Mouse (Mus musculus): ENCODE measurements at regions not wholly inside any gene's neighbourhood (a gene's known extent, or its start where the extent isn't known, plus 50 kb on each side); places are given as distances from the start of the nearest gene placed in this dataset.
A peak's percentile ranks its signal among the peaks of the same experiment; 100 is the strongest.

DNA sequence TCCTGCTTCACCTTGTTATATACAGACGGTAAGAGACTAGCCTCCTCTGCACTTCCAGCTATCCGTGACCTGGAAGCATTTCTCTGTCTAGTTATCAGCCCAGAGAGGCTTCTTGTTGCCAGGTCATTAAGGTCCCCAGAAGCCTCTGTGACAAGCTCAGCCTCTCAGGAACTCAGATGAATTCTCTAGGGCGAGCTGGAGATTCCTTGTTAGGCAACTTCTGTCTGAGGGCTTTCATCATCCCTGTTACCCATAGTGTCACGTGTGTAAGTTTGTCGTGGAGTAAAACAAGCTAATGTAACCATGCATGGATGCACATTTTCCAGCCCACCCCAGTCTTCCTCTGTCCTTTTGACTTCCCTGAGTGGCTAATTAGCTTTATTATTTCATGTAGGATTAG lies 126.3 kb upstream of the Ednra start:
- DNase-seq, result no peak

GRCm38 (mm10) chr8:77870264-77870663 lies 146.0 kb upstream of the Ednra start:
- no peak for DNase-seq

DNA sequence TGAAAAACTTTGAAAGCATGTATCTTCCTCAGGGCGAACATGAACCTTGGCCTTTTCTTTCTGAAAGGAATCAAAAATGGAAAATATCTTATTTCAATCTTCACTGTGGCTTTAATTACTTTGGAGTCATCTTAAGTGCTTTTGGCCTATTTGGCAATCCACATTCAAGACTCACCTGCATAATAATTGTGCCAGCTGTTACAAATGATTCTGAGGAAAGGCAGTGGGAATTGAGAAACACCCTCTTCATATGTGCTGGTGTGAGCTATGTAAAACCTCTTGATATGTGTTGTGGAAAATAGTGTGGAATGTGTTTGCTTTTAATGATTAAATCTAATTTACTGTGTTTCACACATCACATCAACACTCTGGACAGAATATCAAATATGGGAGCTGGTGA lies 148.5 kb upstream of the Ednra start:
- no peak for DNase-seq

DNA sequence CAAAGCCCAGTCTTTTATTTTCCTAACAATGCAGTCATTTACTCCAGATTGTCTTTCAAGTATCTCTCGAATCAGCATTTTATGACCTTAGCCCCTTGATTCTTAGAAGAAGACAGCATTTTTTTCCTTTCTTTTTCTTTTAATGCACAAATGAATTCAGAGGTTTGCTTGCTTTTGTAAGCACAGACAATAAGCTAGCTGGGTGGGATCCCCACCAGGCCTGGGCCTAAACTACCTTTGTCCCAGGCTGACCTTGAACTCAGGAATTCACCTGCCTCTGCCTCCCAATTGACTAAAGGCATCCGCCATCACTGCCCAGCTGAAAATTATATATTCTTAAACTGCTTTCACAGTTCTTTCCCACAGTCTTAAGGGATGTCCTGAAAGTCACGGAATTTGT lies 195.5 kb upstream of the Ednra start:
- no peak for DNase-seq

DNA sequence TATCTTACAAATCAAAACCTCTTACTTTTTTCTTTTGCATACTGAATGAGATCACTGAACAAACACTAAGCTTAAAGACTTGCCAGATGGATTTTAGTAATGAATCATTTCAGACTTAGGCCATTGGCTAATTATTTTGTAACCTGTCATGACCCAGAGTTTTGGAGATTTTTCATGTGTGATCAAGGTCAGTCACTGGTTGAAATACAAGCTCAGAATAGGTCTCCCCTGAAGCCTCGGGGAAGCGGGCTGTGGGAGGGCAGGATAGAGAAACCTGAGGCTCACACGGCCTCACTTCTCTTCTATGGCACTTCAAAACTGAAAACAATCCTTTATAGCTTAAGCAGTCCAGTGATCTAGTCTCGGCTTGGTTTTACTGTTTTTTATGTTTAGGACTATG lies 197.6 kb upstream of the Ednra start:
- DNase-seq, result no peak

DNA sequence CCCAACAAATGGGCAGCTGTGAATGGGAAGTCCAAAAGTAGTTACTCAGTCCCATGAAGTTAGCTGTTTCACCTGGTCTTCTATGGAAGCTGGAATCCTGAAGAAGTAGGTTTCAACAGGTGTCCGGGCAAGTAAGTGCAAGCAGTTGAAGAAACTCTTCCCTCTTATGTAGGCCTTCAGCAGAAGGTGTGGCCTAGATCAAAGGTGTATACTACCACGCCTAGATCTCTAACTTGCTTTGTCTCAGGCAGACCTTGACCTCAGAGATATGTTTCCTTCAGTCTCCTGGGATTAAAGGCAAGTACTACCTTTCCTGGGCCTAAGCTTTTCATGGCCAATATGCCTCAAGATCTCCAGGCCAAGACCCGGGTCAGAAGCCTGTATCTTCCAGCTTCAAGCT lies 223.4 kb upstream of the Ednra start:
- no peak for DNase-seq

- DNase-seq, result no peak
Measured at GRCm38 (mm10) chr8:77949640-77950039, 225.4 kb upstream of the Ednra start.

GRCm38 (mm10) chr8:77958814-77959372 lies 234.6 kb upstream of the Ednra start:
- DNase-seq, result no peak

GRCm38 (mm10) chr8:77963102-77963698 lies 238.9 kb upstream of the Ednra start:
- no peak for DNase-seq

DNA sequence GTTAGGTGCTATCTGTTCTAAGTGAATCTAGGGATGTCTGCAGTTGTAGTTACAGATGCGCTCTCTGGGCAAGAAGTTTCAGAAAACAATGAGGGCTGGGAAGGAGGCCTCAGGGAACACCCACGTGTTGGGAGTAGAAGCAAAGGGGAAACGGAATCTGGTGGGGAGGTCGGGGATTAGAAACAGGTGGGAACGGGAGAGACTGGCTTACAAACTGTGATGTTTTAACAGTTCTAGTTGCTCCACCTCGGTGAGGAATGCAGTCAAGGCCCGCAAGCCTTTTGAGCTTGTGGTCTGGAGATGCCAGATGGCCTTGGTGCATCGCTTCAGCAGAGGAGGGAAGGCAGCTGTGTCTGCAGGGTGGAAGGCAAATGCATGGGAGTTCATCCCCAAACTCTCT lies 242.7 kb upstream of the Ttc29 start:
- no peak for DNase-seq

DNA sequence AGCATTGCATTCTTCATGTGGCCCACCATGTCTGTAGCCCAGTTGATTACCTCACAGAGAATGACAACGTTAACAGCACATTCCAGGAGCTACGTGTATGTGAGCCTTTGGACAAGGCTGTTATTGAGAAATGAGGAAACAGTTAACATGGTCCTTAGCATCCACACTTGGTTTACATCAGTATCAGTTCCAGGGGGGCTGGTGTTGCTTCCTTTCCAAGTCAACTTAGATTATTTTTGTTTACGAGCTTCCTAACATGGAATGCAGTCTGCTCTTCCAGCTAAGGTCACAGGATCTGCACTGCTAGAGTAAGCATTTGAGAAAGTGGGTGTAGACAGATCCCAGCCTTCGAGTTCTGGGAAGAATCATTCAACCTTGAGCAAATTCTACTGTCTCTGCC lies 239.4 kb upstream of the Ttc29 start:
- peak in 1 of 2 experiments; percentile 3 for DNase-seq

DNA sequence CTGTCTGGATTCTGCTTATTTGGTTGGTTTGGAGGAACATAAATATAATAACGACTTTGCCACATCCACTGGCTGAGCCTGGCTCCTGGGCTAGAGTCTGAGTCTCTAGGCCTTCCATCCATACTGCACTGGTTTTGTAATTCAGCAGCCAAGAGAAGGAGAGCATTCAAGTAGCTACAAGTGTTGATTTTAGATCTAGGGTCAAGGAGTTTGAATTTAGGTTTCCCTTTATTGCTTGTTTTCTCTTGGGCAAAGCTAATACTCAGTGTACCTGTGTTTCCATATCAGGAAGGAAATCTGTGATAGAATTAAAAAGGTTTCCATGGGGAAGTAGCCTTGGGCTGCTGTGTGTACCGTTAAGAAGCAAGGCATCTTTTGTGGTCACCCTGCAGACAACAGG lies 234.0 kb upstream of the Ttc29 start:
- no peak for DNase-seq

DNA sequence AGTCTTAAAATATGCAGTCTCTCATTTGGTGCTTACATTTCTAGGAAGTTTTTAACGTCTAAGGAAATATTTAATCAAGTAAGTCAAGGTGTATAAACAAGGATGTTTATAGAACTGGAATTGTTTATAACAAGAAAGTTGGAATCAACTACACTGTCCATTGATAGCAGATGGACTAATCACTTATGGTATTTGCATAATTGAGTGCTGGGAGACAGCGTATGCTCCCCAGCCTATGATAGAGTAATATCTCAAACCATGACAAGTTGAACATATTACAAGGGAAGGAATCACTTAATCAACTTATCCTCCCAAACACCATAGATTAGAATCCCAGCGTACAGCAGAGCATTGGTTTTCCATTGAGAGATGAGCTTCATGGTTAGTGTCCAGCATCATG lies 232.4 kb upstream of the Ttc29 start:
- DNase-seq, result no peak

GRCm38 (mm10) chr8:77982031-77982430 lies 231.1 kb upstream of the Ttc29 start:
- no peak for DNase-seq

GRCm38 (mm10) chr8:77983476-77983875 lies 229.6 kb upstream of the Ttc29 start:
- no peak for DNase-seq

DNA sequence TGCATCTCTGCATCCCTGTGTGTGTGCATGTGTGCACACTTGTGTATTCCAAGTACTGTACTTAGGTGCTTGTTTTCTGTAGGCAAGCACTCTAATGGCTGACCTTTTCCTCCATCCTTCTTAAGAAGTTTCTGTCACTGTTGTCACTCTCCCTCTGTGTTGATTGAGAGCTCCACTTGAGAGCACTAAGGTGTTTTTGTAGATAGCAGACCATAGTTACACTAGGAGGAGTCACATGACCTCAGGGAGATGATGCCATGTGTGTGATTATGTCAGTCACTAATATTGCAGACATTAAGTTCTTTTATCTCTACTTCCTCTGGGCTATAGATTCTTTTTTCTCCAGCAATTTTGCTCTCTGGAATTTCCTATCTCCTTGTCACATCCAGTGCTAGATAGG lies 225.9 kb upstream of the Ttc29 start:
- no peak for DNase-seq

GRCm38 (mm10) chr8:77988291-77989056 lies 224.6 kb upstream of the Ttc29 start:
- peak in 1 of 2 experiments; percentile 8 for DNase-seq

DNA sequence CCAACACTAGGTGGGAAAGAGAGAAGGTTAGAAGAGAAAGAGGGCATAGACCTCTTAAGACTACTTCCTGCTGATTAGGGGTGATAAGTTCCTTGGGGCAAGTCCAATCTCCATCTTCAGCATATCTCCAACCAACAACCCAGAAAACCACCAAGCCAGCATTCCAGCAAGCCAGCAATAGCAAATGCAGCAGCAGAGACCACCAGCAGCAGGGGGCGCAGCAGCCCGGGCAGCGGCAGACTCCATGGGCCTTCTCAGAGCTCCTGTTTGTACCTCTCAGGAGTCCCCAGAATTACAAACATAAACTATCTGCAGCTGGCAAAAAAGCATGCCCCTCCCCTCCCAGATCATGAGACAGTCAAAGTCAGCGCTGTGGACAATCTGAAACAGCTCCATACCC lies 222.0 kb upstream of the Ttc29 start:
- no peak for DNase-seq

GRCm38 (mm10) chr8:78000303-78000702 lies 212.8 kb upstream of the Ttc29 start:
- DNase-seq, result no peak

DNA sequence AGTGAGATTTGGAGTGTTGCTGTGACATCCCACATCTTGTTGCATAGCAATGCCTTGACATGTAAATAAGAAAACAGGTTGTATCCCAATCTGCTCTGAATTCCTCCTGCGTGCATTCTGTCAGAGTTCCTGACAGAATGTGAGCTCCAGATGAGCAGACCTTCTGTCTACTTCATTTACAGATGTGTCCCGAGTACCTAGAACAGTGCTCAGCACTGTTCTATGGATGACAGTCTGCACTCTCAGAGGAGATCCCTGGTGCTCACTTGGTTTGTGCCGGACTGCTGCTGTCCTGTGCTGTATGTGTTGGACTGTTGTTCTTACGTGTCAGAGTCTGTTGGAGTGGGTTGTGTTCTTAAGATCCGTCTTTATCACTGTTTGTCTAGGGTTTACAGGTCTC lies 211.4 kb upstream of the Ttc29 start:
- DNase-seq, result no peak

DNA sequence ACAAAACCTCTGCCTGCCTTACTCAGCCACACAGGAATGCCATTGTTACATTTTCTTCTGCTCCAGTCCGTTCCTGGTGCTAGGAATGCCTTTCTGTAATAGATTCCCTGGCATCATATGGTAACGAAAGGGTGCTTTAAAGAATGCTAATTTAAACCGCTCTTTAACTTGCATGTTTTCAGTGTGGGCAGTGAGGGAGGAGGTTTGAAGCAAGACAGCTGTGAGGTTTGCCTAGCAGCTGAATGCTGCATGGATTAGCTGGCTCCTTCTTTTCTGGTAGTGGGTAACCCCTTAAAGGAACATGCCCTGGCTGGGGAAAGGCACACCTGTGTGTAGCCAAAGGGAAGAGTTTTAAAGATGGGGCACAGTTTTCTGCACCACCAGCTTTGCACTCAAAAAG lies 211.0 kb upstream of the Ttc29 start:
- no peak for DNase-seq

- DNase-seq, result peak; percentile 26 to 59
Measured at GRCm38 (mm10) chr8:78003888-78004543, 209.1 kb upstream of the Ttc29 start.

DNA sequence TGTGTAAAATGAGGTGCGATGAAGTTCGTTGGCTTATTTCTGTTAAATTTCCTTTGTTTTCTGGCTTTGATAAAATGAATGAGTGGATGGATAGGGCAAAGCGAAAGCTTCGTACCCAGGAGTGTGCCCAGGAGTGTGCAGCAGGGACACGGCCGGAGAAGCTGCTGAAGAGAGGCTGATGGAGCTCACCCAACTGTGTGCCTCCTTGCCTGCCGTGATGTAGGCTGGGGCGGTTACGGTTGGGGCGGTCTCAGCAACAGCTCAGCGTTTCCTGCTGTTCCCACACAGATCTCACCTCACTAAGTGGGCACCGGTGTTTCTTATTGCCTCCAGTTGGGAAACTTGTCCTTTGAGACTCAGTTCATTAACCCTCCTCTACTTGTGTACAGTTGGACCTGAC lies 208.2 kb upstream of the Ttc29 start:
- no peak for DNase-seq

- no peak for DNase-seq
Measured at GRCm38 (mm10) chr8:78013101-78013500, 200.0 kb upstream of the Ttc29 start.
